Mouse (Mus musculus) frontal cortex, postnatal 10 days (tissue): ENCODE data around the gene Golm1.

Experiments used
- DNase-seq, 2 experiments: peaks; one replicate each; pipeline ENCODE4 v3.0.0; 2022; ENCODE audit warnings: low spot score in 2 of 2, mixed read lengths in 1 of 2

Gene Golm1

DNA sequence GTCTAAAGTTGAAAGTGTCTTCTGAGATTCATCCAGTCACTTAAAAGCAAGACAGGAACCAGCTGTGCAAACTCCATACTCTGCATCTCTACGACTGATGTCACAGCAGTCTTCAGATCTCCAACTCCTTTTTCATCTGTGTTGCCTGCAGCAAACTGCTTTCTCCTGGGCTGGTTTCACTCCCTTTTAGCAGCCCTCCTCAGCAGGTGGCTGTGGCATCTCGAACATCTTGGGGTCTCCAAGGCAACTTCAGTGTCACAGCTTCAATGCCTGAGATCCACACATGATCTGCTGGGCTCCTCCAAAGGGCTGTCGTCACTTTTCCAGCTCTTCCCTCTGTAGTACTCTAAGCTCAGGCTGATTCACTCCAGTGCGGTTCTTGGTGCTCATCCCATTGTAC lies 84.9 kb downstream of the Golm1 start:
- no peak for DNase-seq

DNA sequence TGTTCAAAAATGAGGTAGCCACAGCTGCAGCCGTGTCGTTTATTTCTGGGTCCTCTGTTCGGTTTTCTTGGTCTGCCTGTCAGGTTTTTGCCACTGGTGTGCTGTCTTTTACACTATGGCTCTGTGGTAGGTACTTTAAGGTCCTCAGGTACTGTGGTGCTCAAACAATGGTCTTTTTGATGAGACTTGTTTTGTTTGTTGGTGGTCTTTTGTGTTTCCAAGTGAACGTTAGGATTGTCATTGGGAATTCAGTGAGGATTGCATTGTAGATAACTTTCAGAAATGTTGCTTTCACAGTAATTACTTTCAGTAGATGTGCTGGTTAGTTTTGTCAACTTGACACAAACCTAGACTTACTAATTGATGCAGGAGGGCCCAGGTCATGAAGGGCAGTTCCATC lies 85.9 kb downstream of the Golm1 start:
- DNase-seq, result no peak

DNA sequence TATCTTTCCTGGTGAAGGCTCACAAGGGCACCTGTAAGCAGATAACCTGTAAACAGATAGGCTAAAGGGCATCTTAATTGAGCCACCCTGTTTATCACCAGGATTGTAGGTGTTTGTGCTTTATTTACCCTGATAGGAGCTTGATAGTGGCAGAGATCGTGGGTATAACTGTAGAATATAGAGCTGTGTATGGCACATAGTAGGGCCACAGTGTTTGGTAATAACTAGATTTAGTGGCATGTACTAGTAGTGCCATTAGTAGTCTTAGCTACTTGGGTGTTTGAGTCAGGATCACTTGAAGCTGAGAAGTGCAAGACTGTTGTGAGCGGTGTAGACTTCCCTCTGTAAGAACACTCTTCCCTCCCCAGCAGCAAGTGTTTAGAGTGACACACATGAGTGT lies 88.4 kb downstream of the Golm1 start:
- DNase-seq, result no peak

DNA sequence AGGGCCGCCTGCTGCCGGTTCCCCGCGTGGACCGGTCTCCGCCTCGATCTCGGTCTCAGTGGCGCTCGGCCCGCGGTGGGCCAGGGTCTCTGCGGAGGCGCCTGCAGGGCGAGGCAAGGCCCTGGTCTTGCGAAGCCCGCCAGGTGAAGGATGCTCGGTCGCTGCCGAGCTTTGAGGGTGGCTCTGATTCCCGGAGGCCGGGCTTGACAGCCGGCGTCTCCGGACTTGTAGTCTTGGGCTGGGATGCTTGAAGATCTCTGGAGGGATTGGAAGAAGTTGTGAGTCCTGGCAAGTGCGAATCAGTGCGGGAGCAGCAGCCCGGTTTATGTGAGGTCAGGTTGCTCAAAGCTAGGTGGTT lies 90.0 kb downstream of the Golm1 start:
- peak in 1 of 2 experiments; percentile 56 for DNase-seq

DNA sequence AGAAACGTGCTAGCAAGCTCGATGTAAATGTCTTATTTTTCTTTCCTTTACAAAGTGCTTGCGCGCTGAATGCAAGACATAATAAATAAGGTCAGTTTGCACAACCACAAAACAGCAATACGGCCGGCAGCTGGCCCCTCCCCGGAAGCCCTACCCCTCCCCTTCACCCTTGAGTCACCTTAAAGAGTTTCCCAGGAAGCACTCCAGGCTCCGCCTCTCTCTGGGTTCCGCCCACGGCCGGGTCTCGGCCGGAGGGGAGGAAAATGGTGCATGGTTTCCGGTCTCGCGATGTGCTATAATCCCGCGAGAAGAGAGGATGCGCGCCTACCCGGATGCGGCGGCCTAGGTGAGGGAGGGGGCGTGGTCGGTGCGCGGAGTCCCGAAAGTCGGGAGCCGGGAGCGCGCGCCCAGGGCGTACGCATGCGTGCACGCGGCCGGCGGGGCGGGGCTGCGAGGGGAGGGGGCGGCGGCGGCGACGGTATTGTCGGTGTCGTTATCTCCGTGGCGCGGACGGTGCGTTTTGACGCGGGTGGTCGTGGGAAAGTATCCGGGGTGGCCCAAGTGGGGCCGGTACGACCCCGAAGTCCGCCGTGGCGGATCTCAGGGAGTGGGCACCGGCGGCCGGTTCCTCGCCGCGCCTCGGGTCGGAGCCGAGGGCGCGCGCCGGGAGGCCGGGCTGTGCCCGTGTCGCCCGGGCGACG lies 90.5 kb downstream of the Golm1 start, which contains the start of the genes Agtpbp1 and Naa35:
Agtpbp1 (minus strand) TSS at position 281 of the 701 bp plus-strand sequence.
Naa35 (plus strand) TSS at position 313 of the 701 bp plus-strand sequence.
- DNase-seq, result peak; percentile 98 to 100
